Mouse (Mus musculus) embryo, embryonic 10.5 days (tissue): ENCODE data around the gene Hcn1.

Experiments used
- DNase-seq: peaks from one replicate; pipeline ENCODE4 v3.0.0-alpha.2; 2015; ENCODE audit warnings: low spot score

Hcn1 gene

DNA sequence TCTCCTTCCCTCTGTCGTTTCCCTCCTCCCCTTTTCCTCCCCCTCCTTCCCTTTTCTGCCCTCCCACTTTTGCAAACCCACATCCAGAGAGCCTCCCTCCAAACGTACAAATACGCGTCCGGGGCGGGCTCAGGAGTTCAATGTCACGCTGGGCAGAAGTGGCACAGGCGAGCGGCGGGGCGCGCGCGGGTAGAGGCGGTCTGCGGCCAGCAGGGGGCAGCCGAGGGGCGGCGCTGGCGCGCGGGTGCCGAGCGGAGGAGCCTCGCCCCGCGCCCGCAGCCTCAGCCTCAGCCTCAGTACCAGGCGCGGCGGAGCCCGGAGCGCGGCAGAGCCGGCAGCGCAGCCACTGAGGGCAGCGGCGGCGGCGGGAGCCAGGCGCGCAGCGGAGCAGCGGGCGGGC lies at the start of gene Hcn1:
TSS of gene Hcn1 (plus strand) at position 140 of the 400 bp plus-strand sequence.
- DNase-seq, result peak; percentile 84

DNA sequence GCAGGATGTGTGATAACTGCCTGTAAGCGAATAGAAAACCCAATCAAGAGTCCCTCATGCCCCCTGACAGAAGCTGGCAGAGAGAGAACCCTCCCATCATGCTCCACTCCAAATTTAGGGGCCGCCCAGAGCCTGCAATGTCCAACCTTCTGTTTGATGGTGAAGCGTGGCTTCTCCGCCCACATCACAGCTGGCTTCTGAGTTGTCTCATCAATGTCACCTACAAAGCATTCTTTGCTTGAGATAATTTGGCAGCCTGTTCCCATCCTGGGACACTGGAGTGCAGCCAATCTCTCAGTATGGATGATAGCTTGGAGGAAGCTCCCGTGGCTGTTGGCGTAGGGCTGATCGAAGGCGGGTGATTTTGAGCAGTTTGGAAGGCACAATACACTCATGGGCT lies 34.9 kb upstream of the Hcn1 start:
- DNase-seq, result no peak

DNA sequence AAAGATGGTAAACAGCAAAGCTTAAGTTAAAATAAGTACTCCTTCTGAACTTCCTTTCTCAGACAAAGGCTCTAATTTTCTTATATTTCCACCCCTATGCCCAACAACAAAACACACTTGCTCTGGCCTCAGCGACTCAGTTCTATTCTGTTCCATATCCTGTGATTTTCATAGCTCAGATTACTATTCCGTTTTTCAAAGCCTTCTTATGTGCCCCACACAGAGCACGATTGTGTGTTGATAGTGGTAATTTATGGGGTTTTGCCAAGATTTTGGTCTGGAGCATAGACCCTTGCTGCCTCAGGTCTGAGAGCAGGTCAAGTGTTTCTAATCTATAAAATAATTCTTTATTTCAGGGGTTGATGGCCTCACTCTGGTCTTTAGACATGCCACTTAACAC lies 30.4 kb upstream of the Hcn1 start:
- DNase-seq, result peak; percentile 13

GRCm38 (mm10) chr13:117594494-117595182 lies 7.5 kb upstream of the Hcn1 start:
- peak; percentile 21 for DNase-seq

GRCm38 (mm10) chr13:117595183-117595532 lies 7.0 kb upstream of the Hcn1 start:
- no peak for DNase-seq

DNA sequence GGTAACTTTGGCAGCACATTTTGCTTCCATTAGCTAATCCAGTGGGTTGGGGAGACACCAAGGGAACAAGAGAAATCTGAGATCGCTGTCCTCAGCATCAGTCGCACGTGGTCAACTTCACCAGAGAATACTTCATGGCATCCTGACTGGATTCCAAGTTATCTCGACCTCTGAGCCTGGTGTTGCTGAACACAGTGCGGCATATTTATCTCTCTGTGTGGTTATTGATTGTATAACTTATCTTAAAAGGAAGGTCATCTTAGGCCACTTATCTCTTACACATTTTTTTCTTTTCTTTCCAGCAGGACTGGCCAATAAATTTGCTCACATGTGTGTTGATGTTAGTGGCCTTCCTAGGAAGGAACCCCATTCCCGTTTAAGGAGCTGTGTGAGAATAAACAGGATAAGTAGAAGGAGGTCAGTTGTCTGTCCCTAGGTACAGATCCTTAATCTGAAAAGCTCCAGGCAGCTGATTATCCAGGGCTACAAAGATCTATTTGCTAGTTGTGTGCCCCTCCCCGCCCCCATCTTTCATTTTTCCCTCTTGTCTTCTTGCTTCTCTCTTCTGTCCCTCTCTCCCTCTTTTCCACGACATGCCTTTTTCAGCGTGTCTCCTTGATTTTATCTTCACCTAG lies 672 bp upstream of the Hcn1 start:
- no peak for DNase-seq

GRCm38 (mm10) chr13:117602617-117603358 lies 668 bp downstream of the Hcn1 start:
- peak; percentile 40 for DNase-seq

DNA sequence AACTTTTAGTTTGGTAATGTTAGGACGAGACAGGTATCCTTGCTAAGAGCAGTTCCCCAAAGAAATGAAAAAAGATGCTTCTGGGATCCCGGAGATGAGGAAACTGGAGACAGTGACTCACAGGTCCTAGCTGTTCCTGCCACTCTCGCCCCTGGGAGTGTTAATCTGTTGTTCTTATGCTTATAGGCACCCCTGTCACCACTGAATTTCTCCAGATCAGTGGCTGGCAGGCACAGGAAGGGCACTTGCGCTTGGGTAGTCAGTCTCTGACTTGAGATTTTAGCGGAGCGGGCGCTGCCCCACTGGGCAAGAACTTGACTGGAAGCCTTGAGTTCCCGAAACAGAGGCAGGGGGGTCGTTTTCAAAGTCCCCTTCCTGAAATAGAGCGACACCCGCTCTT lies 1.3 kb downstream of the Hcn1 start:
- DNase-seq, result no peak

GRCm38 (mm10) chr13:117604073-117604472 lies 2.0 kb downstream of the Hcn1 start:
- DNase-seq, result peak; percentile 81

- DNase-seq, result no peak
Measured at GRCm38 (mm10) chr13:117604971-117605750, 3.0 kb downstream of the Hcn1 start.

DNA sequence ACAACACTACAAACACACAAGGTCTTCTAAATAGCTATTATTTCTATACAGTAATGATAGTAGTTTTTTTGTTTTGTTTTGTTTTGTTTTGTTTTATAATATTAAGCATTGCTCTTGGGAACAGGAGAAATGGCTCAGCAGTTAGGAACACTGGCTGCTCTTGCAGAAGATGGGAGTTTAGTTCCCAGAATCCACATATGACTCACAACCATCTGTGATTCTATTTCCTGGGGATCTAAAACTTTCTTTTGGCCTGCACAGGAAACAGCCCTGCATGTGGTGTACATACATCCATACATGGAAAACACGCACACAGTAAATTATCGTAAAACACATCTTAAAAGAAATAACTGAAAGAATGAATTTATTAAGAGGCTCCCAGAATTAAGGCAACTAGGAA lies 9.8 kb downstream of the Hcn1 start:
- DNase-seq, result no peak

DNA sequence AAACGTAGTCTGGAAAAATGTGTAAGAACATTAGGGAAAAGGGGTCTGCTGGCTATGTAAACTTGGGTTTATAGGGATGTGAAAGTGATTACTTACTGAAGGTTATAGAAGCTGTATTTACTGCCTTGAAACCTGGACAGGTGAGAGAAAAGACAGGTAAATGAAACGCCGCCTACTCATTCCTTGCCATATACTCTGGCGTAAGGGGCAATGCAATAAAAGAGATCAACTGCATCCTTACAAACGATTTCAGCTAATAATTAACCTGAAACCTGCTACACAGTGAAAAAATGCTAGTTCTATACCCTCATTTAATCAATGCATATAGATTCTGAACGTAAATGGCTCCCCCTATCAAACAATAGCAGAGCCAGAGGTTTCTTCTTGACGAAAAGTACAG lies 17.4 kb downstream of the Hcn1 start:
- no peak for DNase-seq

DNA sequence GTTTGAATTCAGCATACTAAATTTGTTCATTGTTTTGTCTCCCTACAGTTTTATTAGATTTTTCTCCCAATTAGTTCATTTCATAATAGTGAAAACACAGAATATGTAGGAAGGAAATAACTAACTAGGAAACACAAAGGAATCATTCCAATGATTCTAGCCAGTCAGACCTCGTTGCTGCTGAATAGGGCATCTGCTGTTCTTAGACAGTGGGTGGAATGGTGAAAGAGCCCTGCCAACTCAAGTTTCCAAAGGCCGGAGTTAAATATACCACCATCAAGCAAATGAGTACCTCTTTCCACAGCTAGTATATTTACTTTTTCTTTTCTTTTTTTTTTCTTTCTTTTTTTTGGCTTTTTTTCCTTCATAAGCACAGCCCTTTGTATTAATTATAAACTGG lies 55.4 kb downstream of the Hcn1 start:
- no peak for DNase-seq

DNA sequence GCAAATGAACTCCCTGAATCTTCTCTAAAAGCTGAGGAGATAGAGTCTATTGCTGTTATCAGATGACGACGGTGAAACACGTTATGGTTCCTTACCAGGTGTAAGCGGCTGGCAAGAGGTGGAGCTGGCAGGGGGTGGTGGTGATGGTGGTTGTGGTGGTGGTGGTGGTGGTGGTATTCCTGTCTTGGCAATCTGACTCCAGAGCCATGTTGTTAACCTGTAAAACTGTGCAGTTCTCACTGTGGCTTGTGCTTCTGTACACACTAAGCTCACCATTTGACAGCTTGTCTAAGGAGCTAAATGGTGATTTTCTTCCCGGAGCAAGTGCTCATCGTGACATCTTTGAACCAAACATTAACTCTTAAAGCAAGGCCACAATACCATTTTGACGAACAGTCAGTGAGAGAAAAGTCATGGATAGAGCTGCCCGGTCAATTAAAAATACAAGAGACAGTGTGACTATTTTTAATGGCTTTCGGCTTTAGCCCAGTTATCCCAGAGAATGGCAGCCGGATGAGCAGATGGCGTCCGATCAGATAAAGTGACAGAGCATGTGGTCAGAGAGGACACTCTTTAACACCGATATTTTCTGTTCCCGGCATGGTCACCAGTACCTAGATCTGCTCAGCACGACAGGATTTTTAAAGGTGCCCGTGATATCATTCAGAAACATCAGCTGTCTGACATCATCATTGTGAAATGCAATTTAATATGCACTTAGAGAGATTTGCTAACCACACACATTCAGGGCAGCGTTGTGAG lies 56.5 kb downstream of the Hcn1 start:
- DNase-seq, result no peak

- DNase-seq, result no peak
Measured at GRCm38 (mm10) chr13:117659511-117659910, 57.4 kb downstream of the Hcn1 start.

GRCm38 (mm10) chr13:117662661-117663060 lies 60.5 kb downstream of the Hcn1 start:
- DNase-seq, result no peak

GRCm38 (mm10) chr13:117669303-117669702 lies 67.2 kb downstream of the Hcn1 start:
- no peak for DNase-seq

DNA sequence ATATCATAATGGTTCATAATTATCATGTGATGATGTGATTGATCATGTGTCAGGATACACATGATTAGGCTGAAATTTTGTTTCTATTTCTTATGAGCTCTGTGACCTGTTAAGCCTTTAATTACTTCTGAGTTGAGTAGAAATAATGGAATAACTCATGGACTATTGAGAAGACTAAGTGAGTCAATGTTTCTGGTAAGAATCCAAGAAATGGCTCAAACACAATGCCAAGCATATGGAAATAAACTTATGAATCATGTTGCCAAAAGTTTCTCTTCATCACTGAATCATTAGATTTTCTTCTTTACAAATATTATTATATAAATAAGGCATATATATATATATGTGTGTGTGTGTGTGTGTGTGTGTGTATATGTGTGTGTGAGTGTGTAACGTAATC lies 69.7 kb downstream of the Hcn1 start:
- no peak for DNase-seq

DNA sequence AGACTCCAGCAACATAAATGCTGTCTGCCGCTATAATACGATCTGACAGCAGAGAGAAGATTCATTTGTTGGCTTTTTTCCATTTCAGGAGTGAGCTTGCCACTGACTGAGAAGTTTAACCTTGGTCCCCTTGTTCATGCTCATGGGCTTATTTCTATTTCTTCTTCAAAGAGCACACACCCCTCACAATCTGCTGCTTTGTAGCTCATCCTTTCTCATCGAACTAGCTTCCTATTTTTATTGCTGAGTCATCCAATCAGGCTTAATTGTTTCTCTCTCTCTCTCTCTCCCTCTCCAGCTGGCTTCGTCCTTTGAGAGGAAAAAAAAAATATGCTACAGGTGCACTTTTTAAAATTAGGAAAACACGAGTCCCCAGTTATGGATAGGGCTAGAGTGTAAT lies 74.3 kb downstream of the Hcn1 start:
- DNase-seq, result no peak

DNA sequence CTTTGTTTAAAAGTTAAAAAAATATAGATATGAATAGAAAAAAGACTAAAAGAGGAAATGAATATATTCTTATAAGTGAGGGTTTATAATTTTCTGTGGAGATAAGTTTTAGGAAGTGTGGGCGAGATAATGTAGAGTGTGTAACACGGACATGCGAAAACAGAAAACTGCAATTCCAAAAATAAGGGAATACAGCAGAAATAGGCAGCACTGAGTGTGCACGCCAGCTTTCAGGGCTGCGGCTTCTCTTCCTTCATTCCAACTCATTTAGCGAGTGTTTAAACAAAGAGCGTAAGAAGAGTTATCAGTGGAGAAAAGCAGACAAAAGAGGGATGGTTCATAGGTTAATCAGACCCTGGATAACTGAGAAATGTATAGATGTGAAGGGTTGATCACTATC lies 85.5 kb downstream of the Hcn1 start:
- DNase-seq, result no peak

DNA sequence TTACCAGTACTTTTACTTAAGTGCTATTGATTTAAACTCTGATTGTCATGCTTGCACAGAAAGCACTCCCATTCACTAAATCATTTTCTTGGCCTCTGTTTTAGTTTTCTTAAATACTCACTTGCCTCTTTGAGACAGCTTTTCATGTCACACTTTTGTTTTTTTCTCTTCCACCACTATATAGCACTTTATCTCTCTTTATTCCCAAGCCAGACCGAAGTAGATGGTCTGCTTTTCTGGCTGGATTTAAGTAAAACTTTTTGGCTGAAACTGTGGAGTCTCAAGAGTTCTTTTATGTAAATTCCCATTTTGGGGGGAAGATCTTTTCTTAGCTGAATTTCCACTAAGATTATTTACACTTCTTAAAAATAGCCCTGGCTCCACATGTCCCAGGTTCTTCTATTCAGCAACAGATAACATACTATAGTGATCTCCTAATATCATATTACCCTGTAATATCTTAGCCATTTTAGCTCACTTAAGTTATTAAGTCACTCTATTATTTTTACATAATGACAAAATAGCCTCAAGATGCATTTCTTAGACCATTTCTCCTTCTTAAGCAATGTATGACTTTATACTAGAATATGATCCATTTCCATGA lies 92.7 kb downstream of the Hcn1 start:
- no peak for DNase-seq
